Mouse (Mus musculus): ENCODE data around the gene Ifi209.
A peak's percentile ranks its signal among the peaks of the same experiment; 100 is the strongest.
"Not testable (repeated sequence)": the region's sequence is repeated elsewhere in the genome, so short reads cannot be mapped to it uniquely, and the experiment has no call there.

Gene Ifi209

DNA sequence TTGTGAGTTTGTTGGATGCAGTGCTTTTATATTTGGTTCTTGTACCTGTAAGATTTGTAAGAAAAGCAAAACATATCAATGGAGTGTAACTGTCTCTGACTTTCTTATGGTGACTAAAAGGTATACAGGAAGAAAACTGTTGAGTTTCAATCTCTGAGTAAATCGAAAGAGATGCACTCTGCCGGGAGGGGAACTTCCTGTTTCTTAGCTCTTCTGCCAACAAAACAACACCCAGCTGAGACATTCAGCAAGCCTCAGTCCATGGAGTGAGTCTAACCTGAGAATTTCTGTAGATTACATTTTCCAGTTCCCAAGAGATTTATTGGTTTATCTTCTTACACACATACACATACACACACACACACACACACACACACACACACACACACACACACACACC lies at the start of gene Ifi209:
Gene Ifi209, plus strand, starts transcription at position 296 of the 400 bp plus-strand sequence.
- DNase-seq (ENCODE audit: low read depth, low spot score): peak; percentile 79

GRCm38 (mm10) chr1:173589698-173590097 lies 41.0 kb upstream of the Ifi209 start:
- not testable (repeated sequence) for DNase-seq (ENCODE audit: low read depth, low spot score)

DNA sequence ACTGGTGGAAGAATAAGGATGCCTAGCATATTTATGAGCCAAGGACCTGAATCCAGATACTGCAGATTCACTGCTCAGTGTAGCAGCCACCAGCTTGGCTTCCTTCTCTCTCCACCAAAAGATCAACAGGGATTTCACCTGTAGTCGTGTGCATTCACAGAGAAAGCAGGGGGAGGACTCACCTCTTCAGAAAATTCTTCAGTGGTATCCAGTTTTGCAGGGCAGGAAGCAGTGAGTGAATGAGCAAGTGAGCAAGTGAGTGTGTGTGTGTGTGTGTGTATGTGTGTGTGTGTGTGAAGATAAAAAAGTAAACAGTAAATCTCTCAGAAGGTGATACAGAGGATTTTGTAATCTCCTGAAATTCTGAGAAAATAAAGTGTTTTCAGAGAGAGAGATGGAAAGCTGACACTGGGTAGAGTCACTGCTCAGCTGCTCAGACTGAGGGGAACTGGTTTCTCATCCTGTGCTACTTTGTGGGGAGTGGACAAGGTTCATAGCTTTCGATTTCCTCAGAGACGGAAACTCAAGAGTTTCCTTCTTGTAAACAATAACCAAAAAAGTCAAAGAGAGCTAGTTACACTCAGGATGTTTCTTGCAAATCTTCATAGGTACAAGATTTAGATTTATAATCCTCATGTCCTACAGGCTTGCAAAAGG lies 31.8 kb upstream of the Ifi209 start, which contains the start of gene Ifi213:
Gene Ifi213, minus strand, starts transcription at position 437 of the 657 bp plus-strand sequence.
- not testable (repeated sequence) for DNase-seq (ENCODE audit: low read depth, low spot score)

DNA sequence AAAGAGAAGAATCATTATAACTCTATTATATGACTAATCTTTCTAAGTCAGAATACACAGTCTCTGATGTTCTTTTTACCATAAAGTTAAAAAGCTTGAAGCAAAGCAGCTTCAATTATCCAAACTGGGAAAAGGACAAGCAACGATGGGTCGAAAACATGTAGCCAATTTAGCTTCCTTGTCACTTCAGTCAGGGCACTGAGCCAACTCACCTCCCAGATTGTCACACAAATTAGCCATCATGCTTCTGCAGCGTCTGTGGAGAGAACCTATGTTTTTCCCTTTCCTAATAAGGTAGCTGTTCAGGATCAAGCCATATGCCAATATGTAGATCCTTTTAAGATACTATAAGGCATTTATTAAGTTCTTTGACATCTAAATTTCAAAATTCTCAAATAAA lies 20.4 kb upstream of the Ifi209 start:
- DNase-seq (ENCODE audit: low read depth, low spot score): not testable (repeated sequence)

DNA sequence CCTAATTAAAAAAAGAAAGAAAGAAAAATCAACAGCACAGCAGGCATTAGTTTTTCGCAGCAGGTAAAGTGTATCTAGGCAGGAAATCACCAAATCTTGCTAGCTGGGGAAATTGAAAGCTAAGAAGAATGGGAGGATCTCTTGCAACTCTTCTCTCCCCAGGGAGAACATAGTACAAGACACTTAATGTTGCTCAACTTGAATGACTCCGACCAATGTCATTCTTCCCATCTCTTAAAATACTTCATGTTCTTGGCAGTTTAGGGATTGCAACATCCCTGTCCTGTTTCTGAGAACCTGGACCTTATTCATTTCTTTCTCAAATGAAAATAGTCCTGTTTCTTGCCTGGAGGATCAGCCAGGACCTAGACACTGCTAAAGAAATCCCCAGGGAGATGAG lies 8.5 kb upstream of the Ifi209 start:
- DNase-seq (ENCODE audit: low read depth, low spot score): not testable (repeated sequence)

DNA sequence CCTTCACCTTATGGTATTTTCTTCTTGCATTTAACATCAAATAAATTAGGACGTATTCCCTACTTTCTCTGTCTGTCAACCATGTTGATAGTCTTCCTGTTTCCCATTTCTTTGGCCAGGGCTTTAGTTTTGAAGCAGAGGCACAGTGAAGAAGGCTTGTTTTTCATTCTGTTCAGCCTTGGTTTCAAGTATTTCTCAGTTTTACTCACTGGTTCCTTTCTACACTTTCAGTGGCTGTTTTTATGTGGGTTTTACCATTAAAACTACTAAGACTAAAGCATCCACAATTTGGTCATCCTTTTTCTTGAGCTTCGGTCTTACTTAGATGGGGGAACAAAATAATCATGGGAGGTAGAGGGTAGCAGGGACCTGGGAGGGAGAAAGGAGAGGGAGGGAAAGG lies 6.7 kb upstream of the Ifi209 start:
- no peak for DNase-seq (ENCODE audit: low read depth, low spot score)

DNA sequence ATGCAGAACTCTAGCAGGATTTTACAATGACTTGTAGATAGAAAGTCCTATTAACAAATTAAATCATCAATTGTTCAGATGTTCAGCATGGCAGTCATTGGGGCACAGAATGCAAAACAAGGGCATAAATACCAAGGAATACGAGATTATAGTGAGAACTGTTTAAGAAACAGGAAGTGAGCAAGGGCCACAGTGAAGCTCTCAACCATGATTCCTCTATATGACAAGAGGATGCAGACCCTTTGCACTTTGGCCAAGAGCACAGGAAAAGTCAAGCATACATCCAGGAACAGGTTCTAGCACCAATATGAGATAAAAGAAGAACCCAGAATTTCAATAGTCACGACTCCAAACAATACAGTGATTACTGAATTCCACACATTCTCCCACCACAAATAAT lies 4.0 kb upstream of the Ifi209 start:
- DNase-seq (ENCODE audit: low read depth, low spot score): peak; percentile 59

GRCm38 (mm10) chr1:173633969-173634645 lies 3.4 kb downstream of the Ifi209 start:
- no peak for DNase-seq (ENCODE audit: low read depth, low spot score)

DNA sequence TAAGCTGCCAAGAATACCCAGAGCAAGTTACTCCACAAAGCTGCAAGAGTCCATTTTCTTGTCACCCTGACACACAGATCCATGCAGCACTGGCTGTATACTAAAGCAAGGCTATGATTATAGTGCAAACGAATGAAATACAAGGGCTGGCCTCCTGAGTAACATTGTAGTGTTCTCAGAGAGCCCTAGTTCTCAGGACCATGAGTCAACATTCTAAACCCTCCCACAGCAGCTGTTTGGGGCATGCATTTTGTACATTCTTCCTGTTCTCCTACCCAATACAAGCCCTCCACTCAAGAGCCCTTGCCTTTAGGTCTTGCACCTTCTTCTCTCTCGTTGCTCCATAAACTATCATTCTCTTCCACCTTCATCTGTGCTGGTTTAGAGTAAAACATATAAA lies 14.7 kb downstream of the Ifi209 start:
- no peak for DNase-seq (ENCODE audit: low read depth, low spot score)

DNA sequence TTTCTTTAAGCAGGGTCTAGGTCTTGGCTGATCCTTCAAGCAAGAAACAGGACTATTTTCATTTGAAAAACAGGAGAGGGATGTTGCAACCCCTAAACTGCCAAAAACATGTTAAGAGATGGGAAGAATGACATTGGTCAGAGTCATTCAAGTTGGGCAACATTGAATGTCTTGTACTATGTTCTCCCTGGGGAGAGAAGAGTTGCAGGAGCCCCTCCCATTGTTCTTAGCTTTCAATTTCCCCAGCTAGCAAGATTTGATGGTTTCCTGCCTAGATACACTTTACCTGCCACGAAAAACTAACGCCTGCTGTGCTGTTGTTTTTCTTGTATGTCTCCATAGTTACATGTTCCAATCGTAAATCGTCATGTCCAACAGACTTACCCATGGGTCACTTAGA lies 27.3 kb downstream of the Ifi209 start:
- DNase-seq (ENCODE audit: low read depth, low spot score): no peak

DNA sequence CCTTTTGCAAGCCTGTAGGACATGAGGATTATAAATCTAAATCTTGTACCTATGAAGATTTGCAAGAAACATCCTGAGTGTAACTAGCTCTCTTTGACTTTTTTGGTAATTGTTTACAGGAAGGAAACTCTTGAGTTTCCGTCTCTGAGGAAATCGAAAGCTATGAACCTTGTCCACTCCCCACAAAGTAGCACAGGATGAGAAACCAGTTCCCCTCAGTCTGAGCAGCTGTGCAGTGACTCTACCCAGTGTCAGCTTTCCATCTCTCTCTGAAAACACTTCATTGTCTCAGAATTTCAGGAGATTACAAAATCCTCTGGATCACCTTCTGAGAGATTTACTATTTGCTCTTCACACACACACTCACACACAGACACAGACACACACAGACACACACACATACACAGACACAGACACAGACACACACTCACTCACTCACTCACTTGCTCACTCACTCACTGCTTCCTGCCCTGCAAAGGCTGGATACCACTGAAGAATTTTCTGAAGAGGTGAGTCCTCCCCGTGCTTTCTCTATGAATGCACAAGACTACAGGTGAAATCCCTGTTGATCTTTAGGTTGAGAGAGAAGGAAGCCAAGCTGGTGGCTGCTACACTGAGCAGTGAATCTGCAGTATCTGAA lies 42.9 kb downstream of the Ifi209 start, which contains the start of gene Ifi208:
Gene Ifi208, plus strand, starts transcription at position 218 of the 640 bp plus-strand sequence.
- DNase-seq (ENCODE audit: low read depth, low spot score): not testable (repeated sequence)

GRCm38 (mm10) chr1:173678605-173679004 lies 47.9 kb downstream of the Ifi209 start:
- not testable (repeated sequence) for DNase-seq (ENCODE audit: low read depth, low spot score)

- DNase-seq (ENCODE audit: low read depth, low spot score): no peak
Observed at GRCm38 (mm10) chr1:173694270-173694669, 63.6 kb downstream of the Ifi209 start.

All from A20 (cell line).